Mouse (Mus musculus): ENCODE results near the gene Lonp2. TPM values are rescaled to one million over a fixed set of nuclear protein-coding genes. Genes with fewer than 3 reads are reported as not detected.

Lonp2 gene
- polyA plus RNA-seq, 1 experiment from 2014 or later = 69.3 TPM

DNA sequence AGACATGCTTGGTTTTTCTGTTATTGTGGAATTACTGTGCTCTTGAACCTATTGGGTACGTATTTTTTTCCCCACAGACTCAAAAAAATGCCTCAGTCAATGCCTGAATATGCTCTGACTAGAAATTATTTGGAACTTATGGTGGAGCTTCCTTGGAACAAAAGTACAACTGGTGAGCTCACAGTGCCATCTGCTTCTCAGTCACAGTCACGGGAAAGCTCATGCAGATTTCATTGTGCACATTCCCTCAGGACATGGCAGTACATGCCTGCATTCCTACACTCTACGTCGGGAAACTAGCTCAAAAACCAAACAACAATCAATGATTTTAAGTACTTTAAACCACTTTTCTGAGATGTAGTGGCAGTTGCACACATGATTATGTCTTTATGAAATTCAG lies 14.0 kb downstream of the Lonp2 start:
- 89% methylated on average over 4 of the region's 4 CpGs for WGBS
- no peak for DNase-seq (ENCODE audit: low spot score)
- no peaks in the 10 kb centered on the region for H3K4me1 ChIP-seq (replicated peaks)
- H3K27ac ChIP-seq = no peak overlapping the region
- H3K36me3 ChIP-seq = peaks cover 89% of the 10 kb centered on the region
- no peak overlapping the region for H3K4me3 ChIP-seq
- H3K9me3 ChIP-seq = no peaks in the 10 kb centered on the region
- H3K27me3 ChIP-seq (ENCODE audit: insufficient read depth, poor library complexity, severe bottlenecking) = no peaks in the 10 kb centered on the region

DNA sequence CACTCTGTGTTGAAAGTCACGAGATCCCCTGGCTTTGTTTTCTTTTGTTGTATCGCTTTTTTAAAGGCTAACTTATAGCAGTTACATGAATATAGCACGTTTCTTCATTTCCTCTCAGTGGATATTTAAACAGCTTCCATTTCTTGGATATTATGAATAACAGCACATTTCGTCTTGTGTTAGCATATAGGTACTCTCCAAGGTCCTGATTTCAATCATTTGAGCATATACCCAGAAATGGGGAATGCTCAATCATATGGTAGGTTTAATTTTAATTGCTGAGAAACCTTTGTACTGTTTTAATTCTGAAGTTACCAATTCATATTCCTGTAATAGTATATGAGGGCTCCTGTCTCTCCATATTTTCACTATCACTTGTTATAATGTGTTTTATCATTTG lies 15.1 kb downstream of the Lonp2 start:
- Histone ChIP-seq H3K9me3 (no peaks in the 10 kb centered on the region), H3K4me3 (no peak overlapping the region), H3K27me3 (ENCODE audit: insufficient read depth, poor library complexity, severe bottlenecking) (no peaks in the 10 kb centered on the region), H3K27ac (no peak overlapping the region), H3K36me3 (peaks cover 77% of the 10 kb centered on the region), H3K4me1 (replicated peaks) (no peaks in the 10 kb centered on the region)
- 85% methylated on average over 4 of the region's 4 CpGs for WGBS
- no peak for DNase-seq (ENCODE audit: low spot score)

DNA sequence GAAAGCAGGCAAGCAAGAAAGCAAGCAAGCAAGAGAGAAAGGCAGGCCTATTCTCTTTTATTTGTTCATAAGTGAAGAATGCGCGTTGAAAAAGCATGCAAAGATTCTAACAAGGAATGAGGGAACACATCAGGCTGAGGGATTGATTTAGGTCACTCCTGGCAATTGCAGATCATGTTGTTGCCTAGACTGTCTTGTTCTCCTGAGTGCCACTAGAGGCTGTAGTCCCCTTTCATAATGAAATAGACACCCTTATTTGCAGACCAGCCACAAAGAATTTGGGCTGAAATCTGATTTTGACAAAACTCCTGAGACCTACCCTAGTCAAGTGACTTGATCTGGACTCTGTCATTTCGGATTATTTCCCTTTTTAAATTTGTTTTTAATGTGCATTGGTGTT lies 18.8 kb downstream of the Lonp2 start:
- DNase-seq (ENCODE audit: low spot score) = no peak
- no peaks in the 10 kb centered on the region for H3K4me1 ChIP-seq (replicated peaks)
- H3K9me3 ChIP-seq = no peaks in the 10 kb centered on the region
- H3K4me3 ChIP-seq = no peak overlapping the region
- H3K36me3 ChIP-seq = peaks cover 46% of the 10 kb centered on the region
- H3K27me3 ChIP-seq (ENCODE audit: insufficient read depth, poor library complexity, severe bottlenecking) = no peaks in the 10 kb centered on the region
- H3K27ac ChIP-seq = no peak overlapping the region
- 88% methylated on average over 3 of the region's 3 CpGs for WGBS

DNA sequence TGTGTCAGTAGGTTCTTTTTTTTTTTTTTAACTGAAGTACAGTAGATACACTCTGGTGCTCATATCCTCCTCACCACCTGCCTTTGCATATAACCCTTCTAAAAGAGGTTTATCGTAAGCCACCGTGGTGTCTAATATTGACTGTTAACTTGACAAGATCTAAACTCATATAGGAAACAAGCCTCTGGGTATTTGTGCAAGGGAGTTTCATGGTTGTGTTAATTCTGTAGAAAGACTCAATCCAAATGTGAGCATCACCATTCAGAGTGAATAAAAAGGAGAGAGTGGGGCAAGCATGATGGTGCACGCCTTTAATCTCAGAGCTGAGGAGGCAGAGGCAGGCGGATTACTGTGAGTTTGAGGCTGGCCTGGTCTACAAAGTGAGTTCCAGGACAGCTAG lies 20.8 kb downstream of the Lonp2 start:
- no peaks in the 10 kb centered on the region for H3K9me3 ChIP-seq
- no peak overlapping the region for H3K27ac ChIP-seq
- H3K4me3 ChIP-seq = no peak overlapping the region
- WGBS = 96% methylated on average over 4 of the region's 4 CpGs
- no peaks in the 10 kb centered on the region for H3K27me3 ChIP-seq (ENCODE audit: insufficient read depth, poor library complexity, severe bottlenecking)
- DNase-seq (ENCODE audit: low spot score) = no peak
- no peaks in the 10 kb centered on the region for H3K4me1 ChIP-seq (replicated peaks)
- H3K36me3 ChIP-seq = peaks cover 30% of the 10 kb centered on the region

DNA sequence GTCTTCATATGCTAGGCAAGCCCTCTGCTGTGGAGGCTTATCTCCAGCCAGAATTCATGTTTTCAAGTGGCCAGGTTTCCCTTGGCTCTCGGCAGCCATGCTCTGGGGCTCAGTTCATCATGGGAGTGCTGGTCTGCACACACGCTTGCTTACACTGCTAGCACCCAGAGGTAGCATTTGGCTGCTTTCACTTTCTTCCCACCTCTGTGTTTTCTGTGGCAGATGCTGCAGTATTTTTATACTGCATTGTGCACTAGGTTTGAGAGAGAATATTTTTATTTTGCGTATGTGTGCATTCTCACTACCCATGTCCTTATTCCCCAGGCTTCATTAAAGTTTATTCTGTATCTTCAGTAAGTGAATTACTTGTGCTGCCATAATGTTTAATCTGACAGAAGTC lies 23.9 kb downstream of the Lonp2 start:
- WGBS = 90% methylated on average over 3 of the region's 3 CpGs
- DNase-seq (ENCODE audit: low spot score) = no peak
- Histone ChIP-seq H3K4me3 (no peak overlapping the region), H3K27me3 (ENCODE audit: insufficient read depth, poor library complexity, severe bottlenecking) (no peaks in the 10 kb centered on the region), H3K27ac (no peak overlapping the region), H3K36me3 (peaks cover 24% of the 10 kb centered on the region), H3K4me1 (replicated peaks) (no peaks in the 10 kb centered on the region), H3K9me3 (no peaks in the 10 kb centered on the region)

DNA sequence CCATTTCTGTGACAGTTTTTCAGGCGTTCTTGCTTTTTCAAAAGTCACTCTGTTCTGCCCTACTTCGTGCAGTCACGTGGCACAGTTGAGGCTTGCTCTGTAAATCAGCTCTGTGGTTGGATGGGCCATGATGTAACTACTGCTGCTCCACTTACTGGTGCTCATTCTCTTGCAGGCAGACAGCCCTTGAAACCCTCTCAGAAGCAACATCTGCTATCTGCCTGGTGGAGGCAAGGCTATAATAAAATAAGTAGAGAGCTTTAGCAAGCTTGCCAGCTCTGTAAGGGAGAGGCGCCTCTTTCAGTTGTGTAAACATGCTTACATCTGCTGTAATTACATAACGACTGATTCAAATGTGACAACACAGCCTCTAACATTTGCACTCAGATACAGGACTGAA lies 27.6 kb downstream of the Lonp2 start:
- H3K4me1 ChIP-seq (replicated peaks) = no peaks in the 10 kb centered on the region
- DNase-seq (ENCODE audit: low spot score) = no peak
- WGBS = 88% methylated on average over 5 of the region's 5 CpGs

DNA sequence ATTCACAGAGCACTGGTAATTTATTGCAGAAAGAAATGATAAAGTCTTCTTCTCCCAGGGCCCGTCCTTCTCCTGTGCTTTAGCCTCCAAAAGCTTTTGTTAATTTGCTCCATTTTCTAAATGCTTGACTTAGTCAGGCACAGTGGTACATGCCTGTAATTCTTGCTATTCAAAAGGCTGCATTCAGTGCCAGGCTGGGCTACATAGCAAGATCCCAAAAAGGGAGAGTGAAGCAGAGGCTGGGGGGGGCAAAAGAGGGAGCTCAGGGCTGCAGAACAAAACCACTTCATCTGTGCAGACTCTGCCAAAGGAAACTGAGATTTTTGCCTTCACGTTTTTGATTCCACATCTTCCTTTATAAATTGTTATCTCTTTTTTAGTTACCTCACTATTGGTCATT lies 28.7 kb downstream of the Lonp2 start:
- no peak for DNase-seq (ENCODE audit: low spot score)
- H3K36me3 ChIP-seq = peaks cover 45% of the 10 kb centered on the region
- no peak overlapping the region for H3K27ac ChIP-seq
- H3K4me1 ChIP-seq (replicated peaks) = no peaks in the 10 kb centered on the region
- H3K27me3 ChIP-seq (ENCODE audit: insufficient read depth, poor library complexity, severe bottlenecking) = no peaks in the 10 kb centered on the region
- H3K9me3 ChIP-seq = no peaks in the 10 kb centered on the region
- no peak overlapping the region for H3K4me3 ChIP-seq
- WGBS = 81% methylated on average over 2 of the region's 2 CpGs

More for the DNA sequence above, 27.6 kb downstream of the Lonp2 start:
- Histone ChIP-seq H3K27ac (no peak overlapping the region), H3K4me3 (no peak overlapping the region), H3K9me3 (no peaks in the 10 kb centered on the region), H3K27me3 (ENCODE audit: insufficient read depth, poor library complexity, severe bottlenecking) (no peaks in the 10 kb centered on the region), H3K36me3 (peaks cover 45% of the 10 kb centered on the region)

DNA sequence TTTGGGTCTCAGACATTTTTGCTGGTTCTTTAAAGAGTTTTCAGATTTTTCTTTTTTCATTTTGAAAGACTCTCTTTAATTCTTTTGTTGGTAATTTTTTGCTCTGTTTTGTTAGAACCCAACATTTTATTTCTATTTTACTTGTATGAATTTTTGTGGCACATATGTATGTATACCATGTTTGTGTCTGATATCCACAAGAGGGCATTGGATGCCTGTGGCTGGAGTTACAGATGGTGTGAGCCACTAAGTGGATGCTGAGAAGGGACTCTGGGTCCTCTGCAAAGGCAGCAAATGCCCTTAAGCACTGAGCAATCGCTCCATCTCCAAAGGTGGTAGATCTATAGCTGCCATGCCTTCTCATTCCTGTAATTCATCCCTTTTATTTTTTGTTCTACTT lies 30.7 kb downstream of the Lonp2 start:
- Histone ChIP-seq H3K4me1 (replicated peaks) (no peaks in the 10 kb centered on the region), H3K4me3 (no peak overlapping the region), H3K27ac (no peak overlapping the region), H3K36me3 (peaks cover 57% of the 10 kb centered on the region), H3K9me3 (no peaks in the 10 kb centered on the region), H3K27me3 (ENCODE audit: insufficient read depth, poor library complexity, severe bottlenecking) (no peaks in the 10 kb centered on the region)
- DNase-seq (ENCODE audit: low spot score) = no peak
- 87% methylated on average over 1 of the region's 1 CpGs for WGBS

DNA sequence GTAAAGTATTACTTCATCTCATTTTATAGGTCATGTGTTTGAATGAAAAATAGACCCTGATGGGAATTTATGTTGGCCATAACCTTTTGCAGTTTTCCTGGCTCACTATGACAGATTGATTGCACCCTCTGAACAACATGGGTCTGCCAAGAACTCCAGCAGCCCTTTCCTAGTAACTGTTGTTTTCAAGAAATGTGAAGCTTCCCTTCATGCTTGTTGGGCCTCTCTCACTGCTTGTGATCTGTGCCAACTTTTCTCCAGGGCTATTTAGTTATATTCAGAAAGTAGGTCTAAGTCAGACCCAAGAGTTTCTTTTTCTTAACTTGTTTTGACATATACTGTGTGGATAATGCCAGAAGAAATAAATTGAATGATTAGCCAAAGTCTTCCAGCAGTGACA lies 44.9 kb downstream of the Lonp2 start:
- no peaks in the 10 kb centered on the region for H3K9me3 ChIP-seq
- H3K27ac ChIP-seq = no peak overlapping the region
- no peak for DNase-seq (ENCODE audit: low spot score)
- H3K27me3 ChIP-seq (ENCODE audit: insufficient read depth, poor library complexity, severe bottlenecking) = no peaks in the 10 kb centered on the region
- no peaks in the 10 kb centered on the region for H3K4me1 ChIP-seq (replicated peaks)
- H3K4me3 ChIP-seq = no peak overlapping the region
- H3K36me3 ChIP-seq = peaks cover 44% of the 10 kb centered on the region

DNA sequence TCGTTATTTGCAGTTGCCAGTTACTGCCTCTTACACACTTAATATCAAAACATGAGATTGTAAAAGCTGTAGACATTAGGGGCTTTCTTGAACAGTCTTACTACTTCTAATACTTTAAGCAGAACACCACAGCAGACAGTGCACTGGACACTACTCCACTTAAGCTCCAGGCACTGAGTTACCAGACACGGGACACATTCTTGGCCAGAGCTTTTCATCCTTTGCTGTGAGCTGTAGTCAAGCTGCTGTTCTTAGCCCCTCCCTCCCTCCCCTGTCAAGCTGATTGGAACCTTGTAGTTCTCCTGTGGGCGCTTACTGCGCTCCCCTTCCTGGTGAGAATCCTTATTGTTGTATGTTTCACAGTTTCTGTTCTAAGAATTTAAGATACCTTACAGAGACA lies 45.4 kb downstream of the Lonp2 start:
- Histone ChIP-seq H3K27me3 (ENCODE audit: insufficient read depth, poor library complexity, severe bottlenecking) (no peaks in the 10 kb centered on the region), H3K9me3 (no peaks in the 10 kb centered on the region), H3K4me1 (replicated peaks) (no peaks in the 10 kb centered on the region), H3K36me3 (peaks cover 49% of the 10 kb centered on the region), H3K27ac (no peak overlapping the region), H3K4me3 (no peak overlapping the region)
- WGBS = 74% methylated on average over 4 of the region's 4 CpGs
- DNase-seq (ENCODE audit: low spot score) = no peak

DNA sequence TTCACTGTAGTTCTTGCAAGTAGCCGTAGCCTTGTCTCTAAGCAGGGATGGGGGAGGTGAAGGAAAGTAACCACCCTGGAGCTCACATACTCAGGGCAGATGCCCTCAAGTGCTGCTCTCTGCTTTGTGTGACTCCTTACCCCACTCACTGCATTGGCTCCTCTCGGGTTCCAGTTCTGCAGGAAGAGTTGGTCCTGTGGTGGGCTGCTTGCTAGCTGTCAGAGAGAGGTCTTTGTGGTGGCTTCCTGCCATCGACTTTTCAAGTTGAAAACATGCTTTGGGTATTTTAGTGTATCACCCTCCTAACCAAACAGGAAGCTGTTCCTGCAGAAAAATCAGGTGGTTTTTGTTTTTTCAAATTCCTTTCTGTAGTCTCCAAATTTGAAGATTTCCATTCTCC lies 62.8 kb downstream of the Lonp2 start:
- no peak overlapping the region for H3K27ac ChIP-seq
- H3K9me3 ChIP-seq = no peaks in the 10 kb centered on the region
- H3K4me1 ChIP-seq (replicated peaks) = no peaks in the 10 kb centered on the region
- H3K4me3 ChIP-seq = no peak overlapping the region
- H3K27me3 ChIP-seq (ENCODE audit: insufficient read depth, poor library complexity, severe bottlenecking) = no peaks in the 10 kb centered on the region
- 75% methylated on average over 3 of the region's 3 CpGs for WGBS
- peaks cover 10% of the 10 kb centered on the region; the same call in 1 of the 2 replicates for H3K36me3 ChIP-seq
- no peak for DNase-seq (ENCODE audit: low spot score)

DNA sequence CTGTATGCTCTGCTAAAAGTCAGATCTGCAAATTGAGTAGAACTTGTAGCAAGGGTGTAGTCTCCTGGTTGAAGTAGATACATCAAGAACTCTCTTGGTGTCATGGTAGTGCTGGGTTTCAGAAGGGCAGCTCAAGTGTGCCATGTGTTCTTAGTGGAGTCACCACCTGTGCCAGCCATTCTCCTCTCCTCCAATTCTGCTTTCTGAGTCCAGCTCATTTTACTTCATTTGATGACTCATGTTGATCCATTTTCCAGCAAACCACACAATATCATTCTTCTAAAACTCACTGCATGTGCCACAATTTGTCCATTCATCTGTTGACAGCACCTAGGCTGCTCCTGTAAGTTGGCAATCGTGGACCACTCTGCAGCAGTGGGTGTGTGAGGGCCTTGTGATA lies 68.3 kb downstream of the Lonp2 start:
- DNase-seq (ENCODE audit: low spot score) = no peak
- no peak overlapping the region for H3K4me3 ChIP-seq
- H3K9me3 ChIP-seq = no peaks in the 10 kb centered on the region
- H3K27ac ChIP-seq = no peak overlapping the region
- WGBS = 93% methylated on average over 1 of the region's 1 CpGs
- no peaks in the 10 kb centered on the region for H3K27me3 ChIP-seq (ENCODE audit: insufficient read depth, poor library complexity, severe bottlenecking)
- no peaks in the 10 kb centered on the region for H3K4me1 ChIP-seq (replicated peaks)
- peaks cover 5% of the 10 kb centered on the region; the same call in 1 of the 2 replicates for H3K36me3 ChIP-seq

DNA sequence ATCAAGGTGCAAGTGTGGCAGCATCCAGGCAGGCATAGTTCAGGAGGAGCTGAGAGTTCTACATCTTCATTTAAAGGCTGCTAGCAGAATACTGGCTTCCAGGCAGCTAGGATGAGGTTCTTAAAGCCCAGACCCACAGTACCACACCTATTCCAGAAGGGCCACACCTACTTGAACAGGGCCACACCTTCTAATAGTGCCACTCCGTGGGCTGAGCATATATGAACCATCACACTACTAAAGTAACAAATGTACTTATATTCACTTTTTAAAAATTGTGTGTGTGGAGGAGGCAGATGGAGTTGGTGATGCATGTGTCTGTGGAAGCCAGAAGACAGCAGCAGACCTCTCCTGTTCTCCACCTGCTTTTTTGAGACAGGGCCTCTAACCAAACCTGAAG lies 70.2 kb downstream of the Lonp2 start:
- DNase-seq (ENCODE audit: low spot score) = no peak
- Histone ChIP-seq H3K4me3 (no peak overlapping the region), H3K27ac (no peak overlapping the region), H3K9me3 (no peaks in the 10 kb centered on the region), H3K36me3 (peaks cover 3% of the 10 kb centered on the region; the same call in 1 of the 2 replicates), H3K27me3 (ENCODE audit: insufficient read depth, poor library complexity, severe bottlenecking) (no peaks in the 10 kb centered on the region), H3K4me1 (replicated peaks) (no peaks in the 10 kb centered on the region)
- WGBS = 84% methylated on average over 1 of the region's 1 CpGs

DNA sequence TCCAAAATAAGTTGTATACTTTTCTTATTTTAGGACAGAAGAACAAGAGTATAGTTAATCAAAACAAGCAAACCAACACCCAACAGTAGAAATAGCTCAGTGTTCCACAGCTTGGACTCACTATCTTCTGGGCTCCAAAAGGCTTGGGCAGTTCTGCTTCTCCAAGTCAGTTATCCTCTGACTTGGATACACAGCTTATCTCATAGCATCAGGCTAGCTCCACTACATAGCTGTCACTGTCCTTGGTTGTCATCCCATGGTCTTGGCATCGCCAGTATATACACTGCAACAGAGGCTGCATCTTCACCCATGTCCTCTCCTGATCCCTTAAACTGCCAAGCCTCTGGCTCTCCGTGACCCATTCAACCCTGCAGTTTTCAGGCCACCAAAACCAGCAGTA lies 71.9 kb downstream of the Lonp2 start:
- 0 out of 2 replicates have a peak, but pooled peaks cover 3% of the 10 kb centered on the region for H3K36me3 ChIP-seq
- 93% methylated on average over 2 of the region's 2 CpGs for WGBS
- H3K27me3 ChIP-seq (ENCODE audit: insufficient read depth, poor library complexity, severe bottlenecking) = no peaks in the 10 kb centered on the region
- DNase-seq (ENCODE audit: low spot score) = no peak
- H3K4me3 ChIP-seq = no peak overlapping the region
- H3K4me1 ChIP-seq (replicated peaks) = no peaks in the 10 kb centered on the region
- no peak overlapping the region for H3K27ac ChIP-seq
- no peaks in the 10 kb centered on the region for H3K9me3 ChIP-seq
